Mouse (Mus musculus) liver, embryonic 13.5 days (tissue): ENCODE measurements at regions not wholly inside any gene's neighbourhood (a gene's known extent, or its start where the extent isn't known, plus 50 kb on each side); places are given as distances from the start of the nearest gene placed in this dataset.

Experiments
- ATAC-seq: fragments of 200-750 bp; cut with Nextera tagmentation; 2 replicates; pipeline ENCODE4 v1.8.0; 2017; ENCODE audit warnings: low read depth, mild to moderate bottlenecking, moderate number of reproducible peaks, moderate library complexity
- DNase-seq: peaks from one replicate; pipeline ENCODE4 v3.0.0; 2022
- H3K27ac ChIP-seq: fragments of 300-500 bp; sonication (generic); 2 replicates; pipeline ENCODE4 v1.5.1; 2015; ENCODE audit warnings: moderate library complexity, mild to moderate bottlenecking, inconsistent platforms
- H3K27me3 ChIP-seq: fragments of 300-500 bp; sonication (generic); 2 replicates; pipeline ENCODE4 v1.6.1; 2015; ENCODE audit warnings: mild to moderate bottlenecking, inconsistent platforms
- H3K36me3 ChIP-seq: fragments of 300-500 bp; sonication (generic); 2 replicates; pipeline ENCODE4 v1.6.1; 2015; ENCODE audit warnings: mild to moderate bottlenecking, inconsistent platforms
- H3K4me1 ChIP-seq: fragments of 300-500 bp; sonication (generic); replicated peaks from 2 replicates; pipeline ENCODE4 v1.6.1; 2015; ENCODE audit warnings: inconsistent platforms
- H3K4me2 ChIP-seq: fragments of 300-500 bp; sonication (generic); 2 replicates; pipeline ENCODE4 v1.6.1; 2015; ENCODE audit warnings: inconsistent platforms, mild to moderate bottlenecking, moderate library complexity
- H3K4me3 ChIP-seq: fragments of 300-500 bp; sonication (generic); replicated peaks from 2 replicates; pipeline ENCODE4 v1.5.1; 2015; ENCODE audit warnings: mild to moderate bottlenecking, inconsistent platforms
- H3K9ac ChIP-seq: fragments of 300-500 bp; sonication (generic); 2 replicates; pipeline ENCODE4 v1.6.1; 2015; ENCODE audit warnings: mild to moderate bottlenecking, inconsistent platforms
- H3K9me3 ChIP-seq: fragments of 300-500 bp; sonication (generic); replicated peaks from 2 replicates; pipeline ENCODE4 v1.6.1; 2016; ENCODE audit warnings: inconsistent platforms
- whole genome bisulfite sequencing: fragments of 180-500 bp; shearing (Covaris S2); methylation state at CpG from one replicate; pipeline ENCODE4 v1.1.7; 2015; ENCODE audit not compliant: insufficient replicate concordance; 5-methylcytosine and 5-hydroxymethylcytosine counted together

- DNase-seq = no peak
- Histone ChIP-seq H3K4me3 (no peak overlapping the region), H3K36me3 (no peaks in the 10 kb centered on the region), H3K4me2 (no peak overlapping the region), H3K27ac (no peak overlapping the region), H3K4me1 (peaks cover 13% of the 10 kb centered on the region), H3K9me3 (no peaks in the 10 kb centered on the region), H3K9ac (no peak overlapping the region), H3K27me3 (no peaks in the 10 kb centered on the region)
- WGBS = 53% methylated on average over 4 of the region's 4 CpGs
- ATAC-seq = no peak
Measured at GRCm38 (mm10) chr13:37533851-37534250, 188.8 kb downstream of the Ly86 start.

- peaks cover 24% of the 10 kb centered on the region for H3K4me1 ChIP-seq
- H3K4me2 ChIP-seq = no peak overlapping the region
- 23% methylated on average over 6 of the region's 6 CpGs for WGBS
- H3K27ac ChIP-seq = peak overlapping the region; percentile 78
- H3K9me3 ChIP-seq = no peaks in the 10 kb centered on the region
- no peaks in the 10 kb centered on the region for H3K36me3 ChIP-seq
- H3K9ac ChIP-seq = no peak overlapping the region
- DNase-seq = no peak
- no peaks in the 10 kb centered on the region for H3K27me3 ChIP-seq
- ATAC-seq = peak; percentile 37; the same call in 1 of the 2 replicates
- no peak overlapping the region for H3K4me3 ChIP-seq
Measured at GRCm38 (mm10) chr13:37537330-37537729, 192.3 kb downstream of the Ly86 start.

- Histone ChIP-seq H3K36me3 (no peaks in the 10 kb centered on the region), H3K9ac (no peak overlapping the region), H3K9me3 (no peaks in the 10 kb centered on the region), H3K4me2 (no peak overlapping the region), H3K27me3 (no peaks in the 10 kb centered on the region), H3K4me3 (no peak overlapping the region), H3K27ac (peak overlapping the region; percentile 78), H3K4me1 (peaks cover 29% of the 10 kb centered on the region)
- ATAC-seq (peak; percentile 75), DNase-seq (no peak)
- WGBS = 4% methylated on average over 6 of the region's 6 CpGs
Measured at GRCm38 (mm10) chr13:37537793-37538192, 192.8 kb downstream of the Ly86 start.

GRCm38 (mm10) chr13:37540980-37541531, 196.0 kb downstream of the Ly86 start:
- Histone ChIP-seq H3K9me3 (no peaks in the 10 kb centered on the region), H3K27me3 (no peaks in the 10 kb centered on the region), H3K4me2 (no peak overlapping the region), H3K27ac (no peak overlapping the region), H3K4me1 (peaks cover 33% of the 10 kb centered on the region), H3K36me3 (no peaks in the 10 kb centered on the region), H3K4me3 (no peak overlapping the region), H3K9ac (no peak overlapping the region)
- DNase-seq (no peak), ATAC-seq (no peak)
- WGBS = 23% methylated on average over 4 of the region's 5 CpGs

GRCm38 (mm10) chr13:37541674-37542073, 196.7 kb downstream of the Ly86 start:
- peak; percentile 42 for ATAC-seq
- WGBS = under 1% methylated on average over 6 of the region's 6 CpGs
- H3K4me2 ChIP-seq = peak overlapping the region; percentile 12; the same call in 1 of the 2 replicates

GRCm38 (mm10) chr13:37542744-37543196, 197.8 kb downstream of the Ly86 start:
- H3K4me2 ChIP-seq = no peak overlapping the region
- ATAC-seq (no peak), DNase-seq (no peak)
- no peaks in the 10 kb centered on the region for H3K27me3 ChIP-seq
- no peak overlapping the region for H3K4me3 ChIP-seq
- H3K36me3 ChIP-seq = no peaks in the 10 kb centered on the region
- no peaks in the 10 kb centered on the region for H3K9me3 ChIP-seq
- no peak overlapping the region for H3K27ac ChIP-seq
- H3K4me1 ChIP-seq = peaks cover 33% of the 10 kb centered on the region
- WGBS = 68% methylated on average over 13 of the region's 13 CpGs
- H3K9ac ChIP-seq = no peak overlapping the region

More at GRCm38 (mm10) chr13:37541674-37542073, 196.7 kb downstream of the Ly86 start:
- no peak overlapping the region for H3K4me3 ChIP-seq
- peaks cover 33% of the 10 kb centered on the region for H3K4me1 ChIP-seq
- no peak overlapping the region for H3K9ac ChIP-seq
- H3K36me3 ChIP-seq = no peaks in the 10 kb centered on the region
- no peaks in the 10 kb centered on the region for H3K27me3 ChIP-seq
- no peak overlapping the region for H3K27ac ChIP-seq
- no peaks in the 10 kb centered on the region for H3K9me3 ChIP-seq
- no peak for DNase-seq

GRCm38 (mm10) chr13:37543788-37544187, 198.8 kb downstream of the Ly86 start:
- H3K4me1 ChIP-seq = peaks cover 32% of the 10 kb centered on the region
- DNase-seq (no peak), ATAC-seq (no peak)
- no peak overlapping the region for H3K27ac ChIP-seq
- no peak overlapping the region for H3K4me2 ChIP-seq
- no peak overlapping the region for H3K9ac ChIP-seq
- no peaks in the 10 kb centered on the region for H3K36me3 ChIP-seq
- WGBS = 63% methylated on average over 3 of the region's 3 CpGs
- no peaks in the 10 kb centered on the region for H3K27me3 ChIP-seq
- H3K9me3 ChIP-seq = no peaks in the 10 kb centered on the region
- H3K4me3 ChIP-seq = no peak overlapping the region

GRCm38 (mm10) chr13:37544696-37545095, 199.7 kb downstream of the Ly86 start:
- no peaks in the 10 kb centered on the region for H3K9me3 ChIP-seq
- H3K4me3 ChIP-seq = no peak overlapping the region
- H3K27ac ChIP-seq = no peak overlapping the region
- no peak overlapping the region for H3K9ac ChIP-seq
- H3K36me3 ChIP-seq = no peaks in the 10 kb centered on the region
- H3K4me1 ChIP-seq = peaks cover 33% of the 10 kb centered on the region
- DNase-seq (no peak), ATAC-seq (no peak)
- no peaks in the 10 kb centered on the region for H3K27me3 ChIP-seq
- no peak overlapping the region for H3K4me2 ChIP-seq
- 44% methylated on average over 2 of the region's 2 CpGs for WGBS

GRCm38 (mm10) chr13:37546556-37546955, 201.5 kb downstream of the Ly86 start:
- Histone ChIP-seq H3K4me1 (peaks cover 28% of the 10 kb centered on the region), H3K9ac (no peak overlapping the region), H3K4me2 (no peak overlapping the region), H3K36me3 (no peaks in the 10 kb centered on the region), H3K27me3 (no peaks in the 10 kb centered on the region), H3K4me3 (no peak overlapping the region), H3K27ac (no peak overlapping the region), H3K9me3 (no peaks in the 10 kb centered on the region)
- no peak for ATAC-seq
- 68% methylated on average over 3 of the region's 3 CpGs for WGBS
- DNase-seq = no peak

GRCm38 (mm10) chr13:37550584-37550983, 205.6 kb downstream of the Ly86 start:
- Histone ChIP-seq H3K4me2 (no peak overlapping the region), H3K4me1 (peaks cover 13% of the 10 kb centered on the region; the same call in 1 of the 2 replicates), H3K4me3 (no peak overlapping the region), H3K36me3 (no peaks in the 10 kb centered on the region), H3K9me3 (no peaks in the 10 kb centered on the region), H3K27ac (no peak overlapping the region), H3K27me3 (no peaks in the 10 kb centered on the region), H3K9ac (no peak overlapping the region)
- DNase-seq (no peak), ATAC-seq (no peak)
- WGBS = 63% methylated on average over 4 of the region's 4 CpGs

GRCm38 (mm10) chr13:37553392-37553791, 208.4 kb downstream of the Ly86 start:
- Histone ChIP-seq H3K4me1 (0 out of 2 replicates have a peak, but pooled peaks cover 9% of the 10 kb centered on the region), H3K4me2 (no peak overlapping the region), H3K4me3 (no peak overlapping the region), H3K27ac (no peak overlapping the region), H3K9me3 (no peaks in the 10 kb centered on the region), H3K36me3 (no peaks in the 10 kb centered on the region), H3K27me3 (no peaks in the 10 kb centered on the region), H3K9ac (no peak overlapping the region)
- ATAC-seq = no peak
- 68% methylated on average over 5 of the region's 5 CpGs for WGBS
- DNase-seq = no peak

- WGBS = 71% methylated on average over 8 of the region's 8 CpGs
- H3K36me3 ChIP-seq = no peaks in the 10 kb centered on the region
- peaks cover 26% of the 10 kb centered on the region for H3K4me1 ChIP-seq
- H3K4me3 ChIP-seq = no peak overlapping the region
- H3K4me2 ChIP-seq = no peak overlapping the region
- no peak overlapping the region for H3K9ac ChIP-seq
- ATAC-seq = no peak
- no peak for DNase-seq
- H3K27ac ChIP-seq = no peak overlapping the region
- no peaks in the 10 kb centered on the region for H3K9me3 ChIP-seq
- no peaks in the 10 kb centered on the region for H3K27me3 ChIP-seq
Measured at GRCm38 (mm10) chr13:37557183-37557582, 212.2 kb downstream of the Ly86 start.
